Mouse (Mus musculus) left cerebral cortex, adult 8-10 months (tissue): ENCODE measurements at regions not wholly inside any gene's neighbourhood (a gene's known extent, or its start where the extent isn't known, plus 50 kb on each side); places are given as distances from the start of the nearest gene placed in this dataset.
"Not testable (repeated sequence)": the region's sequence is repeated elsewhere in the genome, so short reads cannot be mapped to it uniquely, and the experiment has no call there.

Experiments used
- DNase-seq, 2 experiments: peaks; one replicate each; pipeline ENCODE4 v3.0.0; 2022; ENCODE audit warnings: low spot score in 2 of 2

- DNase-seq = peak in 1 of 2 experiments; percentile 18
Measured at GRCm38 (mm10) chr11:93653401-93653800, 232.2 kb downstream of the Utp18 start.

GRCm38 (mm10) chr11:93651966-93652365, 233.6 kb downstream of the Utp18 start:
- DNase-seq = not testable (repeated sequence)
